Mouse (Mus musculus) ES-Bruce4 (cell line): Measurements from ENCODE around the gene Ncstn.

ENCODE experiments used
- CTCF ChIP-seq: IDR thresholded peaks from one replicate; pipeline ENCODE4 v1.8.1; 2011; ENCODE audit warnings: low read depth, low read length
- POLR2A ChIP-seq: IDR thresholded peaks from one replicate; pipeline ENCODE4 v1.8.1; 2011; ENCODE audit warnings: low read length; ENCODE audit not compliant: insufficient read depth

- peak; percentile 43 for TF ChIP-seq POLR2A
- TF ChIP-seq CTCF, result no peak
Observed at GRCm38 (mm10) chr1:172126376-172127347, 44.1 kb upstream of the Ncstn start, which contains the start of gene Pex19.
